Mouse (Mus musculus): Measurements from ENCODE around the gene Npsr1. TPM values are rescaled to one million over a fixed set of nuclear protein-coding genes. Genes with fewer than 3 reads are reported as not detected.

Gene Npsr1
- polyA plus RNA-seq, 1 experiment from 2014 or later = not detected

GRCm38 (mm10) chr9:24302906-24303305, 205.1 kb downstream of the Npsr1 start:
- H3K9me3 ChIP-seq (ENCODE audit: control insufficient read depth, low read length) = no peaks in the 10 kb centered on the region
- WGBS = 94% methylated on average over 6 of the region's 6 CpGs
- H3K27ac ChIP-seq (ENCODE audit: low read depth, low read length) = no peak overlapping the region
- no peak overlapping the region for H3K4me3 ChIP-seq (ENCODE audit: low read depth, low read length)
- ATAC-seq (replicated peaks; ENCODE audit: low FRiP score) (no peak), DNase-seq (ENCODE audit: low spot score) (no peak)
- no peaks in the 10 kb centered on the region for H3K36me3 ChIP-seq (ENCODE audit: control insufficient read depth, insufficient read depth, low read length)
- no peaks in the 10 kb centered on the region for H3K27me3 ChIP-seq (ENCODE audit: control insufficient read depth, insufficient read depth, low read length)
- H3K4me1 ChIP-seq (replicated peaks; ENCODE audit: control insufficient read depth, insufficient read depth, low read length) = no peaks in the 10 kb centered on the region
- H3K4me2 ChIP-seq (ENCODE audit: low read depth, low read length, severe bottlenecking) = no peak overlapping the region
- no peak overlapping the region for H3K9ac ChIP-seq (ENCODE audit: low read length)

DNA sequence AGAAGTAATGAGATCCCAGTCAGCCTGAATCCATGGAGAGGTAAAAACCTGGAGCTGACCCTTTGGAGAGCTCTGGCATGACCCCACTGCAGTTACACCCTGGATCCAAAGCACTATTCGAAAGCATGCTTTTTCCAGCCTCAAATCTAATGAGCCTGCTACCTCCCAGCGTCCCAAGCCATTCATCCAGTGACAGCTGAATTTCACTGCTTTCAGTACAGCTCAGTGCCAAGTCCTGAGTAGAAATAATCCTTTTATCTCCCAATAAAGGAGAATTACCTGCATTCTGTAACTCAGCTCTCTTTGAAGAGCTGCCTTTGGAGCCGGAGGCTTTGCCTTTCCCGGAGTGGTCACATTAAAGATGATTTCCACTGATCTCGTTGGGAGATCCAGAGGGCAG, 209.2 kb downstream of the Npsr1 start:
- Histone ChIP-seq H3K27ac (ENCODE audit: low read depth, low read length) (no peak overlapping the region), H3K4me3 (ENCODE audit: low read depth, low read length) (no peak overlapping the region), H3K27me3 (ENCODE audit: control insufficient read depth, insufficient read depth, low read length) (no peaks in the 10 kb centered on the region), H3K4me2 (ENCODE audit: low read depth, low read length, severe bottlenecking) (no peak overlapping the region), H3K4me1 (replicated peaks; ENCODE audit: control insufficient read depth, insufficient read depth, low read length) (no peaks in the 10 kb centered on the region), H3K36me3 (ENCODE audit: control insufficient read depth, insufficient read depth, low read length) (no peaks in the 10 kb centered on the region), H3K9me3 (ENCODE audit: control insufficient read depth, low read length) (no peaks in the 10 kb centered on the region), H3K9ac (ENCODE audit: low read length) (no peak overlapping the region)
- 14% methylated on average over 5 of the region's 5 CpGs for WGBS
- ATAC-seq (replicated peaks; ENCODE audit: low FRiP score) = no peak
- DNase-seq (ENCODE audit: low spot score) = no peak

DNA sequence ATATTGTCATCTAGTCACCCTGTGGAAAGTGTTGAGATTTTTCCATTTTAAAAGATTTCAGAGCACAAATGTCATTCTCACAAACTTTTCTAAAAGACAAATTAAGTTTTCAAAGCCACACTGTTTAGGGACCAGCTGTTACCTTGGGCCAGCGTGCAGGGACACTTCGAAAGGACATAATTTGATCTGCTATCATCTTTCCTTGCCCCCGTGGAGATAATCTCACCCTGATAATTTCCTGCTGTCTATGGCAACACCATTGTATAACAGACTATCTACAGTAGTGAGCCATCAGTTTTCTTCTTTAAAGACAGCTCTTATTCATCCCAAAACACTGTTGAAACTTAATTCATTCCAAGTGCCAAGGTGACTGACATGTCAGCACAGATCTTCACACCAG, 209.6 kb downstream of the Npsr1 start:
- no peak overlapping the region for H3K27ac ChIP-seq (ENCODE audit: low read depth, low read length)
- H3K4me3 ChIP-seq (ENCODE audit: low read depth, low read length) = no peak overlapping the region
- DNase-seq (ENCODE audit: low spot score) (no peak), ATAC-seq (replicated peaks; ENCODE audit: low FRiP score) (no peak)
- H3K9me3 ChIP-seq (ENCODE audit: control insufficient read depth, low read length) = no peaks in the 10 kb centered on the region
- H3K36me3 ChIP-seq (ENCODE audit: control insufficient read depth, insufficient read depth, low read length) = no peaks in the 10 kb centered on the region
- H3K9ac ChIP-seq (ENCODE audit: low read length) = no peak overlapping the region
- H3K27me3 ChIP-seq (ENCODE audit: control insufficient read depth, insufficient read depth, low read length) = no peaks in the 10 kb centered on the region
- no peaks in the 10 kb centered on the region for H3K4me1 ChIP-seq (replicated peaks; ENCODE audit: control insufficient read depth, insufficient read depth, low read length)
- WGBS = 57% methylated on average over 3 of the region's 3 CpGs
- H3K4me2 ChIP-seq (ENCODE audit: low read depth, low read length, severe bottlenecking) = no peak overlapping the region

GRCm38 (mm10) chr9:24315835-24316234, 218.0 kb downstream of the Npsr1 start:
- Histone ChIP-seq H3K9me3 (ENCODE audit: control insufficient read depth, low read length) (no peaks in the 10 kb centered on the region), H3K4me3 (ENCODE audit: low read depth, low read length) (no peak overlapping the region), H3K27me3 (ENCODE audit: control insufficient read depth, insufficient read depth, low read length) (no peaks in the 10 kb centered on the region), H3K27ac (ENCODE audit: low read depth, low read length) (no peak overlapping the region), H3K4me1 (replicated peaks; ENCODE audit: control insufficient read depth, insufficient read depth, low read length) (no peaks in the 10 kb centered on the region), H3K9ac (ENCODE audit: low read length) (no peak overlapping the region), H3K36me3 (ENCODE audit: control insufficient read depth, insufficient read depth, low read length) (no peaks in the 10 kb centered on the region), H3K4me2 (ENCODE audit: low read depth, low read length, severe bottlenecking) (no peak overlapping the region)
- DNase-seq (ENCODE audit: low spot score) (no peak), ATAC-seq (replicated peaks; ENCODE audit: low FRiP score) (no peak)
- WGBS = 92% methylated on average over 2 of the region's 2 CpGs

DNA sequence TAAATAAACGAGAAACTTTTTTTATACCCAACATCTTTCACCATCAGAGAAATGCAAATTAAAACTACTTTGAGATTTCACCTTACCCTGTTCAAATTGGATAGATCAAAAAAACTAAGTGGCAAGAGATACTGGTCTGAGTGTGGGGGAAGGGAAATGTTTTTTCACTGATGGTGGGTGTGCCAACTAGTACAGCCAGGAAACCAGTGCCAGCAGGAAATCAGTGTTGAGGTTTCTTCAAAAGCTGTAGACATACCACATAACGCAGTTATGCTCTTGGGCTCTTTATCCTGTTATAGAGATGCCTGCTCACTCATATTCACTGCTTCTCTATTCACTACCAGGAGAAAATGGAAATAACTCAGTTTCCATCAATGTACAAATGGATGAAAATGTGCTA, 233.9 kb downstream of the Npsr1 start:
- no peak overlapping the region for H3K4me2 ChIP-seq (ENCODE audit: low read depth, low read length, severe bottlenecking)
- H3K9ac ChIP-seq (ENCODE audit: low read length) = no peak overlapping the region
- H3K4me1 ChIP-seq (replicated peaks; ENCODE audit: control insufficient read depth, insufficient read depth, low read length) = no peaks in the 10 kb centered on the region
- no peaks in the 10 kb centered on the region for H3K9me3 ChIP-seq (ENCODE audit: control insufficient read depth, low read length)
- WGBS = 88% methylated on average over 2 of the region's 2 CpGs
- no peak for ATAC-seq (replicated peaks; ENCODE audit: low FRiP score)
- no peak overlapping the region for H3K27ac ChIP-seq (ENCODE audit: low read depth, low read length)
- no peak for DNase-seq (ENCODE audit: low spot score)
- H3K36me3 ChIP-seq (ENCODE audit: control insufficient read depth, insufficient read depth, low read length) = no peaks in the 10 kb centered on the region
- H3K4me3 ChIP-seq (ENCODE audit: low read depth, low read length) = no peak overlapping the region
- H3K27me3 ChIP-seq (ENCODE audit: control insufficient read depth, insufficient read depth, low read length) = no peaks in the 10 kb centered on the region

GRCm38 (mm10) chr9:24341321-24341720, 243.5 kb downstream of the Npsr1 start:
- ATAC-seq (replicated peaks; ENCODE audit: low FRiP score) = no peak

GRCm38 (mm10) chr9:24347011-24347410, 249.2 kb downstream of the Npsr1 start:
- DNase-seq (ENCODE audit: low spot score) (no peak), ATAC-seq (replicated peaks; ENCODE audit: low FRiP score) (no peak)
- no peaks in the 10 kb centered on the region for H3K27me3 ChIP-seq (ENCODE audit: control insufficient read depth, insufficient read depth, low read length)
- no peaks in the 10 kb centered on the region for H3K4me1 ChIP-seq (replicated peaks; ENCODE audit: control insufficient read depth, insufficient read depth, low read length)
- no peak overlapping the region for H3K27ac ChIP-seq (ENCODE audit: low read depth, low read length)
- H3K36me3 ChIP-seq (ENCODE audit: control insufficient read depth, insufficient read depth, low read length) = no peaks in the 10 kb centered on the region
- H3K4me3 ChIP-seq (ENCODE audit: low read depth, low read length) = no peak overlapping the region
- H3K9ac ChIP-seq (ENCODE audit: low read length) = no peak overlapping the region
- no peaks in the 10 kb centered on the region for H3K9me3 ChIP-seq (ENCODE audit: control insufficient read depth, low read length)
- H3K4me2 ChIP-seq (ENCODE audit: low read depth, low read length, severe bottlenecking) = no peak overlapping the region
- 5% methylated on average over 1 of the region's 1 CpGs for WGBS

More at GRCm38 (mm10) chr9:24341321-24341720, 243.5 kb downstream of the Npsr1 start:
- Histone ChIP-seq H3K9ac (ENCODE audit: low read length) (no peak overlapping the region), H3K27ac (ENCODE audit: low read depth, low read length) (no peak overlapping the region), H3K4me3 (ENCODE audit: low read depth, low read length) (no peak overlapping the region), H3K4me2 (ENCODE audit: low read depth, low read length, severe bottlenecking) (no peak overlapping the region), H3K9me3 (ENCODE audit: control insufficient read depth, low read length) (no peaks in the 10 kb centered on the region), H3K4me1 (replicated peaks; ENCODE audit: control insufficient read depth, insufficient read depth, low read length) (no peaks in the 10 kb centered on the region), H3K36me3 (ENCODE audit: control insufficient read depth, insufficient read depth, low read length) (no peaks in the 10 kb centered on the region), H3K27me3 (ENCODE audit: control insufficient read depth, insufficient read depth, low read length) (no peaks in the 10 kb centered on the region)
- DNase-seq (ENCODE audit: low spot score) = no peak
- 37% methylated on average over 3 of the region's 3 CpGs for WGBS

- H3K9me3 ChIP-seq (ENCODE audit: control insufficient read depth, low read length) = no peaks in the 10 kb centered on the region
- WGBS = 85% methylated on average over 2 of the region's 2 CpGs
- no peaks in the 10 kb centered on the region for H3K4me1 ChIP-seq (replicated peaks; ENCODE audit: control insufficient read depth, insufficient read depth, low read length)
- no peak overlapping the region for H3K4me2 ChIP-seq (ENCODE audit: low read depth, low read length, severe bottlenecking)
- ATAC-seq (replicated peaks; ENCODE audit: low FRiP score) (no peak), DNase-seq (ENCODE audit: low spot score) (no peak)
- H3K4me3 ChIP-seq (ENCODE audit: low read depth, low read length) = no peak overlapping the region
- no peaks in the 10 kb centered on the region for H3K27me3 ChIP-seq (ENCODE audit: control insufficient read depth, insufficient read depth, low read length)
- H3K9ac ChIP-seq (ENCODE audit: low read length) = no peak overlapping the region
- H3K36me3 ChIP-seq (ENCODE audit: control insufficient read depth, insufficient read depth, low read length) = no peaks in the 10 kb centered on the region
- no peak overlapping the region for H3K27ac ChIP-seq (ENCODE audit: low read depth, low read length)
Observed at GRCm38 (mm10) chr9:24349510-24349909, 251.7 kb downstream of the Npsr1 start.

- Histone ChIP-seq H3K4me1 (replicated peaks; ENCODE audit: control insufficient read depth, insufficient read depth, low read length) (no peaks in the 10 kb centered on the region), H3K9ac (ENCODE audit: low read length) (no peak overlapping the region)
- no peak for DNase-seq (ENCODE audit: low spot score)
Observed at GRCm38 (mm10) chr9:24351402-24351801, 253.6 kb downstream of the Npsr1 start.

More at GRCm38 (mm10) chr9:24351402-24351801, 253.6 kb downstream of the Npsr1 start:
- H3K27me3 ChIP-seq (ENCODE audit: control insufficient read depth, insufficient read depth, low read length) = no peaks in the 10 kb centered on the region
- no peak for ATAC-seq (replicated peaks; ENCODE audit: low FRiP score)
- H3K27ac ChIP-seq (ENCODE audit: low read depth, low read length) = no peak overlapping the region
- WGBS = 89% methylated on average over 3 of the region's 3 CpGs
- no peak overlapping the region for H3K4me3 ChIP-seq (ENCODE audit: low read depth, low read length)
- no peak overlapping the region for H3K4me2 ChIP-seq (ENCODE audit: low read depth, low read length, severe bottlenecking)
- no peaks in the 10 kb centered on the region for H3K9me3 ChIP-seq (ENCODE audit: control insufficient read depth, low read length)
- H3K36me3 ChIP-seq (ENCODE audit: control insufficient read depth, insufficient read depth, low read length) = no peaks in the 10 kb centered on the region
